Mouse (Mus musculus): ENCODE measurements around the gene Acsl5. TPM values are rescaled to one million over a fixed set of nuclear protein-coding genes. Genes with fewer than 3 reads are reported as not detected.

Gene Acsl5
- polyA plus RNA-seq, 1 experiment = 53.2 TPM

- Histone ChIP-seq H3K4me3 (replicated peaks; ENCODE audit: extremely low read depth, low read depth, low read length) (peak within 1 kb of the TSS; percentile 67), H3K4me1 (ENCODE audit: control insufficient read depth, insufficient read depth, low read length) (peaks cover 3% of the 10 kb centered on the region; the same call in 1 of the 2 replicates)
- peak; percentile 90 for DNase-seq
- WGBS = under 1% methylated on average over 60 of the region's 60 CpGs
- TF ChIP-seq CTCF (IDR thresholded peaks at IDR 0.05; ENCODE audit: insufficient read depth, low read length) = no peak
- peak; percentile 79; the same call in 1 of the 2 replicates for TF ChIP-seq POLR2A (IDR thresholded peaks at IDR 0.05; ENCODE audit: borderline replicate concordance, extremely low read depth, low read depth, low read length)
Observed at GRCm38 (mm10) chr19:55315452-55316108, 63.8 kb downstream of the Acsl5 start, which contains the start of gene Zdhhc6. Gene Zdhhc6 (minus strand): TSS chr19:55316032.

GRCm38 (mm10) chr19:55316109-55316714, 64.5 kb downstream of the Acsl5 start, which contains the start of gene Vti1a:
Gene Vti1a (plus strand): TSS chr19:55316295.
- Histone ChIP-seq H3K4me1 (ENCODE audit: control insufficient read depth, insufficient read depth, low read length) (peaks cover 3% of the 10 kb centered on the region; the same call in 1 of the 2 replicates), H3K4me3 (replicated peaks; ENCODE audit: extremely low read depth, low read depth, low read length) (peak within 1 kb of the TSS; percentile 67)
- TF ChIP-seq CTCF (IDR thresholded peaks at IDR 0.05; ENCODE audit: insufficient read depth, low read length) (0 out of 2 replicates have a peak, but pooled peaks have one; percentile 5), POLR2A (IDR thresholded peaks at IDR 0.05; ENCODE audit: borderline replicate concordance, extremely low read depth, low read depth, low read length) (peak; percentile 73; the same call in 1 of the 2 replicates)
- peak; percentile 88 for DNase-seq
- 1% methylated on average over 48 of the region's 48 CpGs for WGBS

GRCm38 (mm10) chr19:55316901-55317300, 65.2 kb downstream of the Acsl5 start:
- Histone ChIP-seq H3K4me1 (ENCODE audit: control insufficient read depth, insufficient read depth, low read length) (peaks cover 3% of the 10 kb centered on the region; the same call in 1 of the 2 replicates), H3K4me3 (replicated peaks; ENCODE audit: extremely low read depth, low read depth, low read length) (peak overlapping the region; percentile 5)
- no peak for TF ChIP-seq CTCF (IDR thresholded peaks at IDR 0.05; ENCODE audit: insufficient read depth, low read length)
- no peak for TF ChIP-seq POLR2A (IDR thresholded peaks at IDR 0.05; ENCODE audit: borderline replicate concordance, extremely low read depth, low read depth, low read length)
- 32% methylated on average over 10 of the region's 10 CpGs for WGBS
- DNase-seq = no peak

- TF ChIP-seq POLR2A (IDR thresholded peaks at IDR 0.05; ENCODE audit: borderline replicate concordance, extremely low read depth, low read depth, low read length) (no peak), CTCF (IDR thresholded peaks at IDR 0.05; ENCODE audit: insufficient read depth, low read length) (no peak)
- DNase-seq = no peak
- WGBS = 70% methylated on average over 3 of the region's 3 CpGs
Observed at GRCm38 (mm10) chr19:55319036-55319435, 67.3 kb downstream of the Acsl5 start.

GRCm38 (mm10) chr19:55319521-55319920, 67.8 kb downstream of the Acsl5 start:
- no peak overlapping the region for H3K4me3 ChIP-seq (replicated peaks; ENCODE audit: extremely low read depth, low read depth, low read length)
- no peak for DNase-seq
- peaks cover 3% of the 10 kb centered on the region; the same call in 1 of the 2 replicates for H3K4me1 ChIP-seq (ENCODE audit: control insufficient read depth, insufficient read depth, low read length)
- TF ChIP-seq CTCF (IDR thresholded peaks at IDR 0.05; ENCODE audit: insufficient read depth, low read length) = no peak
- no peak for TF ChIP-seq POLR2A (IDR thresholded peaks at IDR 0.05; ENCODE audit: borderline replicate concordance, extremely low read depth, low read depth, low read length)
- 66% methylated on average over 5 of the region's 5 CpGs for WGBS

More at GRCm38 (mm10) chr19:55319036-55319435, 67.3 kb downstream of the Acsl5 start:
- Histone ChIP-seq H3K4me3 (replicated peaks; ENCODE audit: extremely low read depth, low read depth, low read length) (no peak overlapping the region), H3K4me1 (ENCODE audit: control insufficient read depth, insufficient read depth, low read length) (peaks cover 3% of the 10 kb centered on the region; the same call in 1 of the 2 replicates)

- H3K4me1 ChIP-seq (ENCODE audit: control insufficient read depth, insufficient read depth, low read length) = no peaks in the 10 kb centered on the region
- no peak for TF ChIP-seq POLR2A (IDR thresholded peaks at IDR 0.05; ENCODE audit: borderline replicate concordance, extremely low read depth, low read depth, low read length)
- DNase-seq = no peak
- no peak overlapping the region for H3K4me3 ChIP-seq (replicated peaks; ENCODE audit: extremely low read depth, low read depth, low read length)
- WGBS = 93% methylated on average over 8 of the region's 8 CpGs
Observed at GRCm38 (mm10) chr19:55322604-55323003, 70.9 kb downstream of the Acsl5 start.

- H3K4me1 ChIP-seq (ENCODE audit: control insufficient read depth, insufficient read depth, low read length) = no peaks in the 10 kb centered on the region
- H3K4me3 ChIP-seq (replicated peaks; ENCODE audit: extremely low read depth, low read depth, low read length) = no peak overlapping the region
- no peak for TF ChIP-seq POLR2A (IDR thresholded peaks at IDR 0.05; ENCODE audit: borderline replicate concordance, extremely low read depth, low read depth, low read length)
- WGBS = 80% methylated on average over 4 of the region's 4 CpGs
- no peak for DNase-seq
Observed at GRCm38 (mm10) chr19:55327510-55327909, 75.8 kb downstream of the Acsl5 start.

GRCm38 (mm10) chr19:55331776-55332175, 80.0 kb downstream of the Acsl5 start:
- TF ChIP-seq POLR2A (IDR thresholded peaks at IDR 0.05; ENCODE audit: borderline replicate concordance, extremely low read depth, low read depth, low read length) (no peak), CTCF (IDR thresholded peaks at IDR 0.05; ENCODE audit: insufficient read depth, low read length) (no peak)
- DNase-seq = no peak
- 91% methylated on average over 5 of the region's 5 CpGs for WGBS
- no peak overlapping the region for H3K4me3 ChIP-seq (replicated peaks; ENCODE audit: extremely low read depth, low read depth, low read length)
- no peaks in the 10 kb centered on the region; the same call in 1 of the 2 replicates for H3K4me1 ChIP-seq (ENCODE audit: control insufficient read depth, insufficient read depth, low read length)

- DNase-seq = peak; percentile 52
Observed at GRCm38 (mm10) chr19:55332641-55333268, 81.0 kb downstream of the Acsl5 start.

More at GRCm38 (mm10) chr19:55332641-55333268, 81.0 kb downstream of the Acsl5 start:
- peak; percentile 74 for TF ChIP-seq CTCF (IDR thresholded peaks at IDR 0.05; ENCODE audit: insufficient read depth, low read length)
- no peak for TF ChIP-seq POLR2A (IDR thresholded peaks at IDR 0.05; ENCODE audit: borderline replicate concordance, extremely low read depth, low read depth, low read length)
- no peak overlapping the region for H3K4me3 ChIP-seq (replicated peaks; ENCODE audit: extremely low read depth, low read depth, low read length)
- H3K4me1 ChIP-seq (ENCODE audit: control insufficient read depth, insufficient read depth, low read length) = no peaks in the 10 kb centered on the region; the same call in 1 of the 2 replicates
- WGBS = 91% methylated on average over 8 of the region's 8 CpGs
